Mouse (Mus musculus): ENCODE data around the gene Ankrd44.

The Ankrd44 gene

GRCm38 (mm10) chr1:54923366-54924308 is 2.5 kb downstream of the Ankrd44 start:
- in situ Hi-C loops (cut with MboI; ENCODE audit: unreplicated experiment in 2 of 2): loop anchor here in 1 of 2 experiments (5.0 kb wide), 1 partner anchor 176 kb away; no protein-coding TSS in a partner anchor

- in situ Hi-C loops (cut with MboI; ENCODE audit: unreplicated experiment in 2 of 2): loop anchor here in 1 of 2 experiments (5.0 kb wide), 1 partner anchor 175 kb away; no protein-coding TSS in a partner anchor
Observed at GRCm38 (mm10) chr1:54922707-54923106, 3.5 kb downstream of the Ankrd44 start.

- in situ Hi-C loops (cut with MboI; ENCODE audit: unreplicated experiment in 2 of 2): loop anchor here in 1 of 2 experiments (5.0 kb wide), 1 partner anchor 175 kb away; no protein-coding TSS in a partner anchor
Observed at GRCm38 (mm10) chr1:54922025-54922574, 4.1 kb downstream of the Ankrd44 start.

- in situ Hi-C loops (cut with MboI; ENCODE audit: unreplicated experiment in 2 of 2): loop anchor here in 1 of 2 experiments (5.0 kb wide), 1 partner anchor 173 kb away; no protein-coding TSS in a partner anchor
Observed at GRCm38 (mm10) chr1:54920132-54920531, 6.1 kb downstream of the Ankrd44 start.

- in situ Hi-C loops (cut with MboI; ENCODE audit: unreplicated experiment in 2 of 2): no loop called here
Observed at GRCm38 (mm10) chr1:54916456-54916855, 9.7 kb downstream of the Ankrd44 start.

- in situ Hi-C loops (cut with MboI; ENCODE audit: unreplicated experiment in 2 of 2): no loop called here
Observed at GRCm38 (mm10) chr1:54914387-54914786, 11.8 kb downstream of the Ankrd44 start.

- in situ Hi-C loops (cut with MboI; ENCODE audit: unreplicated experiment in 2 of 2): no loop called here
Observed at GRCm38 (mm10) chr1:54913379-54913873, 12.8 kb downstream of the Ankrd44 start.

- in situ Hi-C loops (cut with MboI; ENCODE audit: unreplicated experiment in 2 of 2): no loop called here
Observed at GRCm38 (mm10) chr1:54913063-54913335, 13.2 kb downstream of the Ankrd44 start.

GRCm38 (mm10) chr1:54912290-54913062 is 13.7 kb downstream of the Ankrd44 start:
- in situ Hi-C loops (cut with MboI; ENCODE audit: unreplicated experiment in 2 of 2): no loop called here

GRCm38 (mm10) chr1:54911256-54911610 is 15.0 kb downstream of the Ankrd44 start:
- in situ Hi-C loops (cut with MboI; ENCODE audit: unreplicated experiment in 2 of 2): no loop called here

- in situ Hi-C loops (cut with MboI; ENCODE audit: unreplicated experiment in 2 of 2): no loop called here
Observed at GRCm38 (mm10) chr1:54910489-54911255, 15.5 kb downstream of the Ankrd44 start.

GRCm38 (mm10) chr1:54908786-54909185 is 17.4 kb downstream of the Ankrd44 start:
- in situ Hi-C loops (cut with MboI; ENCODE audit: unreplicated experiment in 2 of 2): no loop called here

- in situ Hi-C loops (cut with MboI; ENCODE audit: unreplicated experiment in 2 of 2): no loop called here
Observed at GRCm38 (mm10) chr1:54907066-54907639, 19.0 kb downstream of the Ankrd44 start.

- in situ Hi-C loops (cut with MboI; ENCODE audit: unreplicated experiment in 2 of 2): no loop called here
Observed at GRCm38 (mm10) chr1:54906322-54906721, 19.9 kb downstream of the Ankrd44 start.

GRCm38 (mm10) chr1:54905632-54906031 is 20.6 kb downstream of the Ankrd44 start:
- in situ Hi-C loops (cut with MboI; ENCODE audit: unreplicated experiment in 2 of 2): no loop called here

- in situ Hi-C loops (cut with MboI; ENCODE audit: unreplicated experiment in 2 of 2): no loop called here
Observed at GRCm38 (mm10) chr1:54904165-54904564, 22.0 kb downstream of the Ankrd44 start.

- in situ Hi-C loops (cut with MboI; ENCODE audit: unreplicated experiment in 2 of 2): no loop called here
Observed at GRCm38 (mm10) chr1:54902689-54903246, 23.4 kb downstream of the Ankrd44 start.

- in situ Hi-C loops (cut with MboI; ENCODE audit: unreplicated experiment in 2 of 2): no loop called here
Observed at GRCm38 (mm10) chr1:54901084-54901483, 25.1 kb downstream of the Ankrd44 start.

- in situ Hi-C loops (cut with MboI; ENCODE audit: unreplicated experiment in 2 of 2): no loop called here
Observed at GRCm38 (mm10) chr1:54899247-54899646, 26.9 kb downstream of the Ankrd44 start.

All from v-Abl transformed pro-B cells (cell line).